Mouse (Mus musculus) forebrain, postnatal 0 days (tissue): ENCODE measurements around the gene Fcrlb. TPM values are rescaled to one million over a fixed set of nuclear protein-coding genes. Genes with fewer than 3 reads are reported as not detected.
A peak's percentile ranks its signal among the peaks of the same experiment; 100 is the strongest.

Experiments used
- ATAC-seq: fragments of 200-750 bp; cut with Nextera tagmentation; 2 replicates; pipeline ENCODE4 v1.8.0; 2017; ENCODE audit warnings: mild to moderate bottlenecking, moderate library complexity
- DNase-seq: peaks from one replicate; pipeline ENCODE4 v3.0.0-alpha.2; 2015
- H3K27ac ChIP-seq: fragments of 300-500 bp; sonication (generic); 2 replicates; pipeline ENCODE4 v1.5.1; 2014; ENCODE audit warnings: low read depth, mild to moderate bottlenecking, antibody characterized with exemption, low read length, moderate library complexity, mixed read lengths
- H3K27me3 ChIP-seq: fragments of 300-500 bp; sonication (generic); 2 replicates; pipeline ENCODE4 v1.6.1; 2014; ENCODE audit warnings: mild to moderate bottlenecking, low read length, mixed read lengths; ENCODE audit not compliant: insufficient read depth
- H3K36me3 ChIP-seq: fragments of 300-500 bp; sonication (generic); 2 replicates; pipeline ENCODE4 v1.6.1; 2014; ENCODE audit warnings: mild to moderate bottlenecking, moderate library complexity; ENCODE audit not compliant: insufficient read depth
- H3K4me1 ChIP-seq: fragments of 300-500 bp; sonication (generic); 2 replicates; pipeline ENCODE4 v1.6.1; 2014; ENCODE audit warnings: antibody characterized with exemption; ENCODE audit not compliant: insufficient read depth
- H3K4me2 ChIP-seq: fragments of 300-500 bp; sonication (generic); 2 replicates; pipeline ENCODE4 v1.6.1; 2014; ENCODE audit warnings: low read depth, mild to moderate bottlenecking, moderate library complexity
- H3K4me3 ChIP-seq: fragments of 300-500 bp; sonication (generic); 2 replicates; pipeline ENCODE4 v1.5.1; 2014; ENCODE audit warnings: low read depth, low read length, mixed read lengths
- H3K9ac ChIP-seq: fragments of 300-500 bp; sonication (generic); 2 replicates; pipeline ENCODE4 v1.6.1; 2014; ENCODE audit warnings: mild to moderate bottlenecking
- H3K9me3 ChIP-seq: fragments of 300-500 bp; sonication (generic); 2 replicates; pipeline ENCODE4 v1.6.1; 2016; ENCODE audit warnings: low read length
- CTCF ChIP-seq: sonication (generic); IDR thresholded peaks from 2 replicates; pipeline ENCODE4 v1.5.1; 2016; ENCODE audit warnings: antibody characterized with exemption, control low read depth, low read depth
- WGBS: fragments of 180-500 bp; shearing (Covaris S2); extraction: QIAGEN DNeasy Blood & Tissue Kit; methylation state at CpG from one replicate; pipeline ENCODE4 v1.1.7; 2014; 5-methylcytosine and 5-hydroxymethylcytosine counted together
- polyA plus RNA-seq: library from polyadenylated mRNA; unstranded; fragments of >200 nt; fragmentation: Nextera tagmentation; extraction: Ambion mirVana; gene quantifications from 2 replicates; pipeline ENCODE4 v1.2.1, GENCODE M21; 2015
- total RNA-seq: library from RNA; depleted of rRNA; stranded (reverse); fragments of >200 nt; gene quantifications from 2 replicates; pipeline ENCODE4 v1.2.3, GENCODE M21; 2014

Gene Fcrlb
- total and polyA plus RNA-seq, 2 experiments from 2014 or later: 1.1 TPM; not detected in 1

DNA sequence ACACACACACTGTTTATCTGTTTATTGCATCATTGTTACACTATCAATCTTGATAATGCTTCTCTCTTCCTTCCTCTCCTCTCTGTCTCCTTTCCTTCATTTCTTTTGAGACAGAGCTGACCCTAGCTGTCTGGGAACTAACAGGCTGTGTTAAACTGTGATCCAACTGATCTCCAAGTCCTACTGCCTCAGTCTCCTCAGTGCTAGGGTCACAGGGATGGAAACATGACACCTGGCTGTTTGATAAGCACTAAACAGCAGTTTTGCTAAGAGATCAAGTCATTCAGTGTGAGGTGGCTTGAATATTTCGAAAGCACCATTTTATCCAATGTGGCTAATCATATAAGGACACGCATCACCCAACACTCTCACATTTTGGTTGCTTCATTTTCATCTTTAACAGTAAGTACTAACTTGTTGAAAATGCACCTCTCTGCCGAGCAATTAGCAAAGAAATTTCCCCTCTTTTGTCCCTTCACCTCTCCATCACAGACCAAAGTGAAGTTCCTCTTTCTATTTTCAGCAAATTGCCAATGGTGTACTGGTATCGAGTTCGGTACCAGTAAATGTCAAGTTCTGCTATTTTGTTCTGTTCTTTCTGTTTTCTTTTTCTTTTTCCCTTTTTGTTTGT lies 16.0 kb downstream of the Fcrlb start:
- H3K36me3 ChIP-seq: no peaks in the 10 kb centered on the region
- no peak for TF ChIP-seq CTCF
- DNase-seq (no peak), ATAC-seq (no peak)
- WGBS: 88% methylated on average over 5 of the region's 5 CpGs
- H3K4me2 ChIP-seq: no peak overlapping the region
- no peak overlapping the region for H3K27ac ChIP-seq
- H3K4me3 ChIP-seq: no peak overlapping the region
- no peaks in the 10 kb centered on the region for H3K9me3 ChIP-seq
- no peak overlapping the region for H3K9ac ChIP-seq
- H3K4me1 ChIP-seq: no peaks in the 10 kb centered on the region
- peaks cover 3% of the 10 kb centered on the region; the same call in 1 of the 2 replicates for H3K27me3 ChIP-seq

DNA sequence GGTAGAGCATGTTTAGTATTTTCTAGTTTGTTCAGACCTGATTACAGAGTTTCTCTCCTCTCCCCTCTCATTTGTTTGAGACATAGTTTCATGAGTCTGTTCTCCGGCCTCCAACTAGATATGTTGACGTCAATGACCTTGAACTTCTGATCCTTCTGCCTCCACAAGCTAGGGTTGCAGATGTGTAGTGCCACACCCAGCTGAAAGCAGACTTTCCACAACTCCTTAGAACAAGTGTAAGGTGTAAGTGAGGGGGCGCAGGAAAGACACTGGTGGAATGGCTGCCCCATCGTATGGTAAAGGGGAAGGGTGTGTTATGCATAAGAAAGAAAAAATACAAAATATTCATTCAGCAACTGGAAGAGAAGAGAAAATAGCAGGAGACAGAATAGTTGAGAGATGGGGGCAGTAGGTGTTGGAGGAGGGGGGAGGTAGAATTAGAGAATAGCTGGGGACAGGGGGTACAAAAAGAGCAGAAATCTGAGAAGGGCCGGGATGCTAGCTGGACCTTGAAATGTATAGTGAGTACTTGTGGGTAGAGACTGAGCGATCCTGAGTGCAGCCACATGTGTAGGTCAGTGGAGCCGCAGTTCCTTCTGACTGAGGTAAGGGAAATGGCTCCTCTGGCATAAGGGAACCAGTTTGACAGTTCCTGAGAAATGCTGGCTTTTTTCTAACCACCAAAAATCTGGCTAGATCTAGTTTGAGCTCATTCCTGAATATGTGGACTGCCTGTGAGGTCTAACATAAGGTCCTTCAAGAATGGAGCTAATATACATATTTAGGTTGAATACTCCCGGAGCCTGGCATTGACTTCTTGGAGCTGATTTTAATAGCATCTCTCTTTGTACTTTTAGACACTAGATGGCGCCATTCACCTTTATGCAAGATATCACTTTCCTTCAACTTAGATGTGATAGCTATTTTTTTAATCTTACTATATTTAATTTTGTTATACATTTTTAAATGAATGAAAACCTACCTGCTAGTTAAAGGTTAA lies 17.8 kb downstream of the Fcrlb start:
- TF ChIP-seq CTCF: peak; percentile 68
- peaks cover 3% of the 10 kb centered on the region; the same call in 1 of the 2 replicates for H3K27me3 ChIP-seq
- H3K4me3 ChIP-seq: no peak overlapping the region
- H3K9ac ChIP-seq: no peak overlapping the region
- no peak overlapping the region for H3K27ac ChIP-seq
- DNase-seq (peak; percentile 66), ATAC-seq (peak; percentile 18; the same call in 1 of the 2 replicates)
- no peak overlapping the region for H3K4me2 ChIP-seq
- no peaks in the 10 kb centered on the region for H3K4me1 ChIP-seq
- H3K9me3 ChIP-seq: no peaks in the 10 kb centered on the region
- no peaks in the 10 kb centered on the region for H3K36me3 ChIP-seq
- WGBS: 63% methylated on average over 9 of the region's 9 CpGs

DNA sequence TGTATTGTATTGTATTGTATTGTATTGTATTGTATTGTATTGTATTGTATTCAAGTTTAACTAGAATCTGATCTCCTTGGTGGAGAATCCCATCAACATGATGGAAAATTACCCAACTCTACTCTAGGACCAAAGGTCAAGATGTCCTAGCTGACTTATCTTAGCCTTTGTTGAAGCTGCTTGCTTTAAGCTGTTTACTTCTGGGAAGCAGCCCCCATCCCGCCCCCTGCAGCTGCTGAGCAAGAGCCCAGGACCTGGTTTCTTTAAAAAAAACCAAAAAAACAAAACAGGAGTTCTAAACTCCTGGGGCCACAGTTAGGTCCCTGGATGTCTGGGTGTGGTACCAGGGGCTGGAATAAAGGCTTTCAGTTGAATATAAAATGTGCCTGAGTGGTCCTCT lies 20.5 kb downstream of the Fcrlb start:
- Histone ChIP-seq H3K36me3 (no peaks in the 10 kb centered on the region), H3K9ac (no peak overlapping the region), H3K4me2 (no peak overlapping the region), H3K27me3 (peaks cover 3% of the 10 kb centered on the region; the same call in 1 of the 2 replicates), H3K4me1 (no peaks in the 10 kb centered on the region), H3K9me3 (no peaks in the 10 kb centered on the region), H3K27ac (no peak overlapping the region), H3K4me3 (no peak overlapping the region)
- DNase-seq: no peak
- WGBS: 33% methylated on average over 1 of the region's 1 CpGs
- no peak for ATAC-seq
- TF ChIP-seq CTCF: no peak

- 83% methylated on average over 2 of the region's 2 CpGs for WGBS
- no peak overlapping the region for H3K4me3 ChIP-seq
These were observed 21.1 kb downstream of the Fcrlb start for GRCm38 (mm10) chr1:170891646-170892045.

DNA sequence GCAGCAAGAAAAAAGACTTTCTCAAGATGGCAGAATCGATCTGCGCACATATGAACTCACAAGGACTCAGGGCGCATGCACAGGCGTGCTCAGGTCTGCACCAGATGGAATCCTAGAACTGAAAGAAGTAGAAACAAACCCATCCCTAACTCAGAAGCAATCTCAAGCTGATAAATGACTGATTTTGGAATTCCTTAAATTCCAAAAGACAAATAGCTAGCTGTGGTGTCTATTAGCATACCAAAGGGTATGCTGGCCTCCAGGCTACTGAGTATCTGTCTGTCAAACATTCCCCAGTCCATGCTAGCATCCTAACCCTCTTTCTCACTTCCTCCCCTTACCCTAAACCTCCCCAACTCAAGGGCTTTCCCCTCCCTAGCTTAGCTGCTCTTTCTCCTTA lies 23.4 kb downstream of the Fcrlb start:
- no peak overlapping the region for H3K4me2 ChIP-seq
- H3K4me3 ChIP-seq: no peak overlapping the region
- no peak overlapping the region for H3K27ac ChIP-seq
- no peak for TF ChIP-seq CTCF
- no peaks in the 10 kb centered on the region for H3K9me3 ChIP-seq
- H3K27me3 ChIP-seq: no peaks in the 10 kb centered on the region
- no peaks in the 10 kb centered on the region; the same call in 1 of the 2 replicates for H3K4me1 ChIP-seq
- ATAC-seq (no peak), DNase-seq (no peak)
- no peak overlapping the region for H3K9ac ChIP-seq
- 74% methylated on average over 4 of the region's 4 CpGs for WGBS
- no peaks in the 10 kb centered on the region for H3K36me3 ChIP-seq

More at GRCm38 (mm10) chr1:170891646-170892045, 21.1 kb downstream of the Fcrlb start:
- ATAC-seq (no peak), DNase-seq (no peak)
- H3K9me3 ChIP-seq: no peaks in the 10 kb centered on the region
- H3K36me3 ChIP-seq: no peaks in the 10 kb centered on the region
- no peaks in the 10 kb centered on the region for H3K4me1 ChIP-seq
- no peak overlapping the region for H3K27ac ChIP-seq
- no peak for TF ChIP-seq CTCF
- no peak overlapping the region for H3K4me2 ChIP-seq
- no peak overlapping the region for H3K9ac ChIP-seq
- peaks cover 3% of the 10 kb centered on the region; the same call in 1 of the 2 replicates for H3K27me3 ChIP-seq

DNA sequence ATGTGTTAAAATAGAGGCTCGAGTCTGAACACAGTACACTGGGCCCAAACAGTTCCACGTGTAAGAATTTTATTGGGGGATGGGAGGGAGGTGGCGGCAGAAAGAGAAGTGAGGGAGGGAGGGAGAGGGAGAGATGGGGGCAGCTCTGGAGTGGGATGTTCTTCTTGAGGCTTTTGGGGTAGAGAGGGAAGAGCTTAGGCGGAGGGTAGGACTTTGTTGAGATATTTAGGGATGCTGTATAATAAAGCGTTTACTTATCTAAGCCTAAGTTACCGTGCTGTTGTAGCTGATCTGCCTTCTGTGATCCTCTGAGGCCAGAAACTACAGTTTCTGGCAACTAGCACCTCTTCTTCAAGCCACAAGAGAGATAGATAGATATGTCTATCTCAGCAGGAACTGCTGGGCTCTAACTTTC lies 26.7 kb downstream of the Fcrlb start:
- ATAC-seq (no peak), DNase-seq (no peak)
- Histone ChIP-seq H3K9ac (no peak overlapping the region), H3K4me1 (no peaks in the 10 kb centered on the region; the same call in 1 of the 2 replicates), H3K4me3 (no peak overlapping the region), H3K27me3 (no peaks in the 10 kb centered on the region), H3K9me3 (no peaks in the 10 kb centered on the region), H3K4me2 (no peak overlapping the region), H3K36me3 (no peaks in the 10 kb centered on the region), H3K27ac (no peak overlapping the region)
- TF ChIP-seq CTCF: no peak
- 54% methylated on average over 6 of the region's 6 CpGs for WGBS
